Mouse (Mus musculus) frontal cortex, postnatal 36 days (tissue): ENCODE measurements around the gene Lrguk.

Experiments
- DNase-seq, 2 experiments: peaks; one replicate each; pipeline ENCODE4 v3.0.0; 2022; ENCODE audit warnings: low spot score in 2 of 2

The Lrguk gene

DNA sequence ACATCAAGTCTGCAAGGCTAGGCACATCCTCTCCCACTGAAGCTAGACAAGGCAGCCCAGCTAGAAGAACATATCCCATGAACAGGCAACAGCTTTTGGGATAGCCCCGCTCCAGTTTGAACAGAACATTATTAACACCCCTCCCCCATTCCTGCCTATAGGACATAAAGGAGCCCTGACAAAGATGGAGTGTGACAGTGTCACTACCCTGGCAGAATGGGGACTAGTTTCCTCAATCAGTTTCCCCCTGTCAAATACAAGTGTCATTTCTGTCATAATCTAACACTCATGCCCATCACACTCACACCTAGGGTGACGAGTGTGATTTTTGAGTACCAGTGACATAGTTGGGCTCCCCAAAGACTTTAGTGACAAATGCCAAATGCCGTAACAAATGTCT, 118.8 kb downstream of the Lrguk start:
- no peak for DNase-seq

DNA sequence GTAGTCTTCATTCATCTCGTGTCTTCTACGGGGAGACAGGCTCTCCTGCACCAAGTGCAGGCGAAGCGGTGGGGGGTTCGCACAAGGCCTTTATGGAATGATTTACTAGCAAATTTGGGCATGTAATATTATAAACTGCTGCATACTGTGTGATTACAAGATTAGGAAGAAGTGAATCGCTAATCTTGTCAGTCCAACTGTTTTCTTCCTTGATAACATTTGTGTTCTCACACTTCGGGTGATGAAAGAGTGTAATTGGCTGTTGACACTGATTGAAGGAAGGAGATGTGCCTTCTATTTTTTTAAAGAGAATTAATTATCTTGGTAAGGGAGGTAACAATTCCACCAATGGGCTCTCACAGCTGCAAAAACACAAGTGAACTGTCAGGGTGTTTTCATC, 119.4 kb downstream of the Lrguk start:
- no peak for DNase-seq

DNA sequence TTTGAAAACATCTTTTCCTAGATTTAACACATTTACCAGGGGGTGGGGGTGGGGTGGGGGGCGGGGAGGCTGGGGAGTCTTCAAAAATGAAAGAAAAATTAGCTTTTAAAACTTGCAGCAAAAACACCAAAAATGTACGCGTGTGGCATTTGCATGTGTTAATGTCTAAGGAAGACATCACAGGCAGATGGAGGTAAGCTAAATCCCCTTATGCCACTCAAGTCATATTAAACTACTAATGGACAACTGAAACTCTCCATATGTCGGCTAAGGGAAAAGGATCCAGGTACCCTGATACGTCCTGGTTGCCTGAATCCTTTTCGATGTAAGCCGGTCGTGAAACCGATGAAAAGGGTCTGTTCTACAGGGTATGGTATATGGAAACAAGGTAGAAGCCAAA, 119.8 kb downstream of the Lrguk start:
- no peak for DNase-seq

DNA sequence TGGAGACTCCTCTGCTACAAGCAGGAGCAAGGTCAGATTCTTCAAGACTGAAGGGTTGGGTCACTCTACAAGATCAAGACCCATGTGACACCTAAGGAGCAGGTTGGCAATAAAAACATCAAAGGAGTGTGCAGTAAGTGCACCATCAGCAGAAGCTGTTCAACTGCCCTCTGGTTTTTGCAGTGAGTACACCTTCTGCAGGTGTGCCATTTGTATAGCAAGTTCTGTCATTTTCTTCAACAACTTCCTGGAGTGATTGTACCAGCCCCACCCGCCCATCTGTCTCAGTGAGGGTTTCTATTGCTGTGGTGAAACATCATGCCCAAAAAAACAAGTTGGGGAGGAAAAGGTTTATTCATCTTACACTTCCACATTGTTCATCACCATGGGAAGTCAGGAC, 120.6 kb downstream of the Lrguk start:
- DNase-seq: no peak

DNA sequence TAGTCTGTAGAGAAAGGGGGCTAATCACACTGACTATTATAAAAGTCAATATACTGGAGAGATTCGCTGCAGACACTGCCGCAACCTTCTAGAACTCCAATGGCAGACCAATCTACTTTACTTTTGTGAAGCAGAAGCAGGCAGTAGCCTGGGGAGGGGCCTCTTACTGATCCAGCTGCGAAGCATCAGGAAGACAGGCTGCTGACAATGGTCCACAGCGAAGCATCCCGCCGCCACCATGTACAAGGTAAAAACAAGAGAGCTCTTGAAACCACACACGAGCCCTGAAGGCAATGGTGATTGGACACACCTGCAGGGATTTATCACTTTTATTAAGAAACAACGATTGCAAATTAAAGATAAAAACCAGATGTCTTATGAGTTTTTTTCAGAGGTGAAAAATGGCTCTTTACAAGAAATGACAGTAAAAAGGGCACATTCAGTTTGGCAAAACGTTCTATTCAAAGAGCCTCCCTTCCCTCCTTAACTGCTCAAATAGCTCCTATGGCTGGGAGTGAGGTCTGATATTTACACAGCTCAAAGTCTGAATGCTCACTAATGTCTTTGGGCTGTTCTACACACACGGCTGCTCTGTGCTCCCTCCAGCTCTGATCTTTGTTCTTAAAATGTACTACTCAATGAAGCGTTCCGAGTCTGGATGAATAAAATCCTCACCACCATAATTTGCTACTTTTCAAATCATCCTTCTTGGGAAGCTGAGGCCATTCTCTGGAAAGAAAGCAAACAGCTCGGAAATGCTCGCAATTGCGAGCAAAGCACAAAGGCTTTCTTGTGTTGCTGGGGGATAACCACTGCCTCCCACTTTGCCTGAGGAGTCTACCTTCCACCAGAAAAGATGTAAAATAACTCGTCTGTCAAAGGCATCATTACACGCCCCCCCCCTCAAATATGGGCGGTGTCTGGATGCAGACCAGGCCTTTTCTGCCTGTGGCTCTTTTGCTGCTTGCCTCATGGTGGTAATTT, 124.1 kb downstream of the Lrguk start:
- no peak for DNase-seq

DNA sequence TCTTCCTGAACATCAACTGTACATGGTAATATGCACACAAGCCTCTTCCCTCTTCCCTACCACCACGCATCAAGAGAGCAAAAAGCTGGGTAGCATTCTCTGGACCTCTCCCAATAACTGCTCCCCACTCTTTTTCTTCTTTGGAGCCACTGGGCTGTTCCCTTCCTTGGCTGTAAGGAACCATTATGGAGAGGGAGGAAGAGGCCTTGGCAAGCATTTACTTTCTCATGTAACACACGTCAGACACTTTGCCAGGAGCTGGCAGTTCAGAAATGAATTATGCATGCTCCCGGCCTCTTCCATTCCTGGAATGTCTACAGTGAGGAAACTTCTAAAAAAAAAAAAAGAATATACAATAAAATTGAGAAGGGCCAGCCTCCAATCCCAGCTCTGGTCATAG, 125.0 kb downstream of the Lrguk start:
- DNase-seq: peak; percentile 68 to 84

DNA sequence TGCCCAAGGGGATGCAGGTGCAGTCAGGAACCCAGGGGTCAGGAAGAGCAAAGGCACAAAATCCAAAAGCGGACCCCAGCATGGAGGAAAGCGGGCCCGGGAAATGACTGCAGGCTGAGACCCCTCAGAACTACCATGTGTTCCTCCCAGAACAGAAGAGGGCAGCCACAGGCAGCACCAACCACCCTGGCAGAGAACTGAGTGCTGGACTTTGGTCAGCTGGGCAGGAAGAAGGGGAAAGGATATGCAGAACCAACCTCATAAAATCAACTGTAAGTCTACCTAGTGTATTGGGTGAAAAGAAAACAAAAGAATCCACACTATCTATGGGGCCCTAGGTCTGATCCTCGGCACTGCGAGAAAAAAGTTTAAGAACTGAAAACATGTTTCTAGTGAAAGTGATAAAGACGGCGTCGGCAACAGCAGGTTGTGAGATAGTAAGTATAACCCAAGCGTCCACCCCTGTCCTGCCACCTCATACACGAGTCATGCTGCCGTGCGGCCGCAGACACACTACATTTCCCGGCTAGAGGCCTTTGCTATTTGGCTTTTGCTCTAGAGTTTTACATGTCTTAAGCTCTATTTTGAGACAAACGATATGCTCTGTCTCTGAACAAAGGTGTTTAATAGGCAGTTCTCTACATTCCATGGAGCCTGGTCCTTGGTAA, 126.0 kb downstream of the Lrguk start:
- DNase-seq: no peak

DNA sequence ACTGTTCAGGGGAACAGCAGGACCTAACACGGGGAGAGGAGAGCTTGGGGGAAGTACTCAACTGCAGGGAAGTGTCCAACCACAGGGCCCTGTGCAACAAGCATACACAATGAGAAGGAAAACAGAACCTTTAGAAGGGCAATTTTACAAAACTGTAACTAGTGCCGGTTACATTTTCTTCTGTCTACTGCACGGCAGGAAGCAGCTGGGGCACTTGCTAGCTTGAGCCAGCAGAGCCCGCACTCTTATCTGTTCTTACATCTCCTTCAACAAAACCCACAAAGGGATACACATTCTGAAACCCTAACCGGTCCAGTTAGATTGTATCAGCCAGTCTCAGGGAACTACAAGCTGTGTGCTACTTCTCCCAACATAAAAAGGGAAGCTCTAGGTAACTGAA, 126.8 kb downstream of the Lrguk start:
- no peak for DNase-seq

DNA sequence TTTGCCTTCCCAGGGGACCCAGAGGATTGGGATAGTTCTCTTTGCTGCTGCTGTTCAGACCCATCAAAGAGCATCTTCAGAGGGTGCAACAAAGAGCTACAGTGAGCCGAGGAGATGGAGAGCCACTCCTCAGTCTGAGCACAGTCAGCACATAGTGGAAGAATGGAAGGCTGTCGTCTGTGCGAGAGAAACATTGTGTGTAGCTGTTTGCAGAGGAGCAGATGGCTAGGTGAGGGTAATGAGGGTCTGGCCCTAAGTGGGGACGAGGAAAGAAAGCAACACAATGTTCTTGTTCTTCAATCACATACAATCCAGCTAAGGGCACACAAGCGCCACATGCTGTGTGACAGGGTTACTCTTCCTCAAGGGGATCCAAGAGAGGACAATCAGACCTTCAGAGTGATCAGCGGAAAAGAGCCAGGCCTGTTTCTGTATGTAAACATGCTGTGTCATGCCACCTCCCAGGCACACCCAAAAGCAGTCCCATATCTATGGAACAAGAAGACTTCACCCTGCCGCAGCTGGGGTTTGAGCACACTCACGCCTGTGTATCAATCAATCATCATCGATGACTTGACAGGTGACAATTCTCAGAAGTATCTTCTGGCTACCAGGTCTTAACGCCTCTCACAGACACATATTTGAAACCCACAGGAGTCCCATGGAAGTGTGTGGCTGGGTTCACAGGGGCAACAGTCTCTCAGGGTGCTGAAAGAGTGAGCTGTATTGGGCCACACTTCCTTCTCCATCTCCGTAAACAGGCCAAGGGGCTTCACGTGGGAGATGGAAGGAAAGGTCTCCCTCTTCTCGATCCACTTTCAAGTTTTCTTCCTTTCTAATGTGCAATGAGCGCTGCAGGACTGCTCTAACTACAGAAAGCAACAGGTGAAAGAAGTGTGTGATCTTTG, 127.8 kb downstream of the Lrguk start:
- no peak for DNase-seq

DNA sequence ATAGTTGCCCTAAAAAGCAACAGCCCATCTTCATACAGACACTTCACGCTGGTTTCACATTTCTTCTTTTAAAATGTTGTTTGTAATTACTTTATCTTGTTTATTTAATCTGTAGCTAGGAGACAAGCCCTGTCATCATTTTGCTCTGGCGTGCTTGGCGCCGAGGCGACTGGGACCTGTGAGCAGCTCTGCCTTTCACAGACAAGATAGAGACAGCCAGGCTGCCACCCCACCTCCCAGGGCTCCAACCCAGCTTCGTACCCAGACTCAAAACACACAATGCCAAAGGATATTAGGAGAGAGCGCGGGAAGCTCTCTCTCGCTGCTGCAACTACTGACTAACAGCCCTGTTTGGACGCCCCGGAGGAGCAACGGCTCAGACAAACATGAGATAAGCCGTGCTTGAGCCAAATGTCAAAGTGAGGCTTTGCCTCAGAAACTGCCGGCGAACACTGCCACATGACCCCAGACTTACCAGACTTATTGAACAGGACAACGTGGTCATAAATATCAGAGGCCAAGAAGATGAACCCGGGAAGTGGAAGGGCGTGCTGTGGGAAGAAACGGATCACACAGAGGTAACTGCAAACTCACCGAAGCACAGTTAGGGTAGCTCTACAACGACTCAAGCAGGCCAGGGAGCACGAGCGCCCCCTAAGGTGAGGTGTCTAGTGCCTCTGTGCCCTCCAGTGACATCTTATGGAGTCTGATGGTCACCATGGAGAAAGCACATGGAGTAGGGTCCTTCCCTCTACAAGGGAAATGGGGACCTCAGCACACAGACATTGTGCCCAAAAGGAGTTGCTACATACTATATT, 131.0 kb downstream of the Lrguk start:
- DNase-seq: no peak

DNA sequence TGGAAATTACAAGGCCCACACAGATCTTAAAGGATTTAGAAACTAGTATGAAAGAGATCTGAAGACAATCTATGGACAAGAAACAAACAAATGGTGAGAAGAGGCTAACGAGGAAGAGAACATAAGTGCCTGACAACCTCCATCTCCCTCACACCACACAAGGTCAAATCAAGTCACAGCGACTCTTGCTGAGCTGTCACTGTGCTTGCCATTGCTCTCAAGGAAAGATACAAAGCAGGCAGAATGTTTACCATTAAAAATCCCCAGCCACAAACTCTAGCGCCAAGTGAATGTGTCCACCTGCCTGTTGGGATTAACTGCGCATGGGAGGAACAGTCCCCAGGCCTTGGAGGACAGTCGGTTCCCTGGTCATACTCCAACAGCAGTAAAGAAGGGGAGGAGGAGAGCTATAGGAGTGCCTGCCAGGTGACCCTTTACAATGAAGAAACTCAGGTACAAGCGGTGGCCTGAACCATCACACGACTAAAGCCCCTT, 131.6 kb downstream of the Lrguk start:
- no peak for DNase-seq

DNA sequence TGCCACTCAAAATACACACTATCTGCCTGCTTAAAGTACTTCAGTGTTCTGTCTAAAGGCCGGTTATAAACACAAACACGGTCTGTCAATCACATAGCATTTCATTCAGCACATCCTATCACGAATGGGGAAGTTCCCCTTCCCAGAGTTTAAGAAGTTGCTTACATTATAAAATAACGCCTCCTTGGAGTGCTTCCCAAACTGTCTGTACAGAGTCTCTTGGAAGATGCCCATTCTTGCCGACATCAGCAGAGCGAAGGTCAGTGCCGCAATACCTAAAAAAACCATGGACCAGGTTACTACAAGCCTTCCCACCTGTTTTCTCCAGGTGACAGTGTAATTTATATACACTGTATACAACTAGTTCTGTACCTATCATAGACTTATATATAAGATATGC, 132.3 kb downstream of the Lrguk start:
- no peak for DNase-seq

DNA sequence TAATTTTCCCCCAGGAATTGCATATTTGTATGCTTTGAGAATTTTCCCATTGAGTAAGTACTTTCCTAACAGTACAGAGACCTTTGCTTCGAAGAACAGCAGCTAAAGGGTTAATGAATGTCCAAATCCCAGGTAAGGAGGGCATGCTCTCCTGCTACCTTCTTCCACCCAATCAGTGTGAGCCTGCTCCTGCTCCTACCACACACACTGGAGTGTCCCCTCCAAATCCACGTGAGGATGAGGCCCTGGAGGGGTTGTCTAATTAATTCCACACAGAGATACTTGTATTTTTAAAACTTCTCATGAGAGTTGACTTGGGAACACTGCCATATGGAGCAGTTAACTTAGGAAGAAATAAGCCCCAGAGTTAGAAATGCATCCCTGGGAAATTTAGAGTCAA, 133.4 kb downstream of the Lrguk start:
- DNase-seq: no peak

DNA sequence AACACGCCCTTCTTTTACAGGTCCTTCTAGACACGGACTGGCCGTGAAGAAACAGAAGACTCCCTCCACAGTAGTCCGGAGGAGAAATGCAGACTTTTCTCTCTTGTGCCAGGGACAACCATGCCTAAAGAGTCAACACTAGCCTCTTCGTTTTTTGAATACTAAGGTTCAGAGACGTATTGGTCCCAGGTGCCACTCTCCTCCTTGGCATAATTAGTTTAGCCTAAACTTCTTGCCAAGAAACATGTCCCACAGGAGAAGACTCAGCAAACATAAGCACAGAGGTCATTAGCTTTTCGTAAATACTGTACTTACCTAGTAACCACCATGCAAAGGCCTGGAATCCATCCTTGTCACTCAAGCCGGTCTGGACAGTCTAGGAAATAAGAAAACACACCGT, 133.8 kb downstream of the Lrguk start:
- no peak for DNase-seq

DNA sequence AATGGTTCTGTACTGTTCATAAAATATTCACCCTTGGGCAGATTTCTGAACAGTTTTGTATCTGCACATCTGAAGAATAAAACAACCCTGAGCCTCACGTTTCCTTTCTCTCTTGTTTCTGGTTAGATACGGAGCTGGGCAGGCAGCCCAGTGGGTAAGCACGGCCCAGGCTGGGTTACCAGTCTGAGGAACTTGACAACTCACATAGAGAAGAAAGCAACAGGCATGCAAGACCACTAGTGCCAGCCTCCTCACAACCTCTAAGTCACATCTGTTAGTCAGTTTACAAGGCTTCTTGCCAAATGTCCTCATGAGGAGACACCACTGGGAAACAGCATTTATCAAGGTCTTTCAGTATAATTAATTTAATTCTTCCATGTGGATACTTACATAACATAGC, 139.6 kb downstream of the Lrguk start:
- DNase-seq: no peak

DNA sequence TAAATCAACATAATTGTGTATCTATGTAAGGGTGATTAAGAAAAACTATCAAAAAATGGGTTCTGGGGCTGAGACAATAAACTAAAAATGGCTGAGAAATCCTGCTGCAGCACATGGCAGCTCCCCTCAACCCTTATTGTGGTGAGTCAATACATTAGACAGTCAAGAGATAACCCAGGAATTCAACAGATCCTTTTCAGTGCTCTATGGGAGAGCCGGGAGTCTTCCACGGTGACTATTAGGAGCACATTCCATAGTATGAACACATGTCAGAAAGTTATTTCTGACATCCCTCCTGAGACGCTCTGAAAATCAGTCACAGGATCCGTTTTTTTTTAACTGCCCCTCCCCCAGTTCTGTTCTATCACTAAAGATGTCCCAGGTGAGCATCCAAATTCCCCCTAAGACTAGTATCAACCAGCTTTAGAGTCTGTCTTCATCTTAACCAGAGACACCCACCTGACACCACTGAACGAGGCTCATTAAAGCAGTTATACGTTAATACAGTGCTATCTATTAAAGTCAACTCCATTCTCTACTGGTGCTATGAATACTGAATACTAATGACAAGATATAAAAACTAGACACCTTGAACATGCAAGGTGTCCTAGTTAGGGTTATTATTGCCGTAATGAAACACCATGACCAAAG, 141.7 kb downstream of the Lrguk start:
- no peak for DNase-seq

DNA sequence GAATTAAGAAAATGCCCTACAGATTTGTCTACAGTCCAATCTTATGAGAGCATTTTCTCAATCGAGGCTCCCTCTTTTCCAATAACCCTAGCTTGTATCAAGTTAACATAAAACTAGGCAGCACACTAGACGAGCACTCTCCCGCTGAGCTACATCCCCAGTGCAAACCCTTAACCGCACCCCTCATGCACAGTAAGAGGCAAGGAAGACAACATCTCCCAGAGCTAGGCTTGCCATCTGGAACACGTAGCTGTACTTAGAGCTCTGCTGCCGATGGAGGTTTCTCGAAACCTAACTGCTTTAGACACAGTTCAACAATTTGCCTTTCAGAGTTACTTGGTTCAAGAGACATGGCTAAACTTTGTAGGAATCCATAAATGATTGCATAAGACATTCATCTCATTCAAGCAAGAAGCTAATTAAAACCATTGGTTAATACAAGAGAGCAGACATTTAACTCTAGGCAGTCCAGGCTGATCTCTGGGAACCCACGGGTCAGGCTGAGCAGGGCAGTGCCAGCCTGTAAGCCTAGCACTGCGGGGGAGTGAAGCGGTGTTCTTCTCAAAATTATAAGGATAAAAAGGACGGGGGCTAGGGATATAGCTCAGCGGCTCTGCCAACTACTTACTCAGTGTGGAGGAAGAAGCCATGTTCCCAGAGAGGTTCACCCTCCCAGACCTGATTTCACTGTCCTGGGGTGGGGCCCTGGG, 142.7 kb downstream of the Lrguk start:
- DNase-seq: no peak

DNA sequence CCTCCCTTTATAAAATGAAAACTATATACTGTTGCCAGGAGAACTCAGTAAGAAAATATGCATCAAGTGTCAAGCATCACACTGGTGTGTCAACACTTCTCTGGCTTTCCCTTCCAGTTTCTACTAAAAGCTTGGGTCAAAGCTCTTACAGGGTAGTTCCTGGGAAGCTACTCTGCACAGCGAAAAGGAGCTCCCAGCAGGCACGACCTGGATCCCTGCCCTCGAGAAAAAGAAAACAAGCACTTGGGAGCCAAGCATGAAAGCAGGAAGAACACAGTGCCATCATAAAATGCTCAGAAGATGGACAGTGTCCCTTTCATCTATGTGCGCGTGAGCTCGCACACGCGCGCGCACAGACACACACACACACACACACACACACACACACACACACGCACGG, 144.0 kb downstream of the Lrguk start:
- DNase-seq: no peak

DNA sequence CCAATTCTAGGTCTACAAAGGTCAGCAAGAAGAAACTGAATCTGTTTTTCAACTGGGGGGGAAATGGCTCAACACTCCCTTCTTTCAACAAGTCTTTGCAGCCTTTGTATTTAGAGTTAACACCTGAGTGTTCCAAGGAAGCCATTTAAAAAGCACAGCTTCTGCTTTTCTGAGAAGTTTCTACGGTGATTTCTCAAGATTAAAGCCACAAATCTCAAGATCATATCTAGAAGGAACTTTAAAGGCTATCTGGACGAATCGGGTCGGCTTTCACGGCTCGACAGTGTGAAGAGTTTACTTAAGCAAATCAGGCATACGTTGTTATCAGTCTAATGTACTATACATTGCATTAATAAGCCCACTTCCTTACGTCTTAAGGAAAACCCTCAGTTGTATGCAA, 145.5 kb downstream of the Lrguk start:
- DNase-seq: no peak
